Mouse (Mus musculus) liver, adult 2 months (tissue): ENCODE measurements around the gene Igflr1. TPM values are rescaled to one million over a fixed set of nuclear protein-coding genes. Genes with fewer than 3 reads are reported as not detected.
A peak's percentile ranks its signal among the peaks of the same experiment; 100 is the strongest.

Experiments
- DNase-seq: peaks from one replicate; pipeline ENCODE4 v3.0.0-alpha.2; 2011; ENCODE audit warnings: low read depth, low spot score; ENCODE audit errors: extremely low read depth
- H3K27ac ChIP-seq: fragments of 200-500 bp; replicated peaks from 2 replicates; pipeline ENCODE4 v1.5.1; 2012; ENCODE audit warnings: low read depth, mild to moderate bottlenecking, control low read depth, inconsistent platforms, low read length; ENCODE audit not compliant: insufficient read depth
- H3K27me3 ChIP-seq: fragments of 200-500 bp; 2 replicates; pipeline ENCODE4 v1.6.1; 2012; ENCODE audit warnings: mild to moderate bottlenecking, moderate library complexity, low read length, inconsistent platforms; ENCODE audit not compliant: control insufficient read depth, insufficient read depth
- H3K36me3 ChIP-seq: fragments of 200-500 bp; 2 replicates; pipeline ENCODE4 v1.6.1; 2012; ENCODE audit warnings: low read length, inconsistent platforms; ENCODE audit not compliant: control insufficient read depth, insufficient read depth
- H3K4me1 ChIP-seq: fragments of 200-500 bp; 2 replicates; pipeline ENCODE4 v1.6.1; 2011; ENCODE audit warnings: low read length; ENCODE audit not compliant: control insufficient read depth, insufficient read depth
- H3K4me3 ChIP-seq: fragments of 200-500 bp; 2 replicates; pipeline ENCODE4 v1.5.1; 2011; ENCODE audit warnings: low read depth, mild to moderate bottlenecking, control low read depth, low read length, moderate library complexity; ENCODE audit not compliant: insufficient read depth
- H3K79me2 ChIP-seq: fragments of 200-500 bp; 2 replicates; pipeline ENCODE4 v1.6.1; 2012; ENCODE audit warnings: inconsistent platforms, mild to moderate bottlenecking, low read length, moderate library complexity; ENCODE audit not compliant: control insufficient read depth, insufficient read depth
- H3K9ac ChIP-seq: fragments of 200-500 bp; 2 replicates; pipeline ENCODE4 v1.6.1; 2012; ENCODE audit warnings: low read depth, mild to moderate bottlenecking, control low read depth, inconsistent platforms, low read length
- CTCF ChIP-seq: fragments of 200-500 bp; IDR thresholded peaks from 2 replicates; pipeline ENCODE4 v1.5.1; 2011; ENCODE audit warnings: low read depth, low read length, control low read depth
- POLR2A ChIP-seq: fragments of 200-500 bp; IDR thresholded peaks from 2 replicates; pipeline ENCODE4 v1.6.1; 2011; ENCODE audit warnings: low read length, control low read depth; ENCODE audit not compliant: insufficient read depth; ENCODE audit errors: extremely low read depth
- WGBS: fragments of 180-500 bp; shearing (Covaris S2); methylation state at CpG from one replicate; pipeline ENCODE4 v1.1.7; 2018; 5-methylcytosine and 5-hydroxymethylcytosine counted together
- polyA plus RNA-seq: library from polyadenylated mRNA; depleted of rRNA; stranded (reverse); fragments of >200 nt; gene quantifications from 2 replicates; pipeline ENCODE4 v1.2.3, GENCODE M21; 2012
- total RNA-seq: library from RNA; depleted of rRNA; stranded (reverse); fragments of >200 nt; gene quantifications from 2 replicates; pipeline ENCODE4 v1.2.3, GENCODE M21; 2014

The Igflr1 gene
- total and polyA plus RNA-seq, 2 experiments, result 0.55 to 4.2 TPM

- no peak overlapping the region for H3K9ac ChIP-seq
- no peaks in the 10 kb centered on the region for H3K27me3 ChIP-seq
- no peak for TF ChIP-seq CTCF
- no peak for TF ChIP-seq POLR2A
- no peak for DNase-seq
- H3K4me1 ChIP-seq, result no peaks in the 10 kb centered on the region
- no peaks in the 10 kb centered on the region for H3K79me2 ChIP-seq
- no peak overlapping the region for H3K27ac ChIP-seq
- no peaks in the 10 kb centered on the region for H3K36me3 ChIP-seq
- WGBS, result 62% methylated on average over 10 of the region's 10 CpGs
- H3K4me3 ChIP-seq, result no peak overlapping the region
Measured at GRCm38 (mm10) chr7:30525954-30526353, 39.3 kb upstream of the Igflr1 start.

GRCm38 (mm10) chr7:30526399-30526798, 38.8 kb upstream of the Igflr1 start:
- H3K4me1 ChIP-seq, result no peaks in the 10 kb centered on the region
- H3K4me3 ChIP-seq, result no peak overlapping the region
- H3K9ac ChIP-seq, result no peak overlapping the region
- 46% methylated on average over 17 of the region's 17 CpGs for WGBS
- TF ChIP-seq CTCF, result no peak
- no peak for TF ChIP-seq POLR2A
- no peaks in the 10 kb centered on the region for H3K79me2 ChIP-seq
- no peaks in the 10 kb centered on the region for H3K36me3 ChIP-seq
- no peaks in the 10 kb centered on the region for H3K27me3 ChIP-seq
- DNase-seq, result no peak
- H3K27ac ChIP-seq, result no peak overlapping the region

GRCm38 (mm10) chr7:30526981-30527380, 38.2 kb upstream of the Igflr1 start:
- WGBS, result 87% methylated on average over 14 of the region's 14 CpGs
- Histone ChIP-seq H3K9ac (no peak overlapping the region), H3K27ac (no peak overlapping the region), H3K4me3 (no peak overlapping the region), H3K4me1 (no peaks in the 10 kb centered on the region), H3K27me3 (no peaks in the 10 kb centered on the region), H3K79me2 (no peaks in the 10 kb centered on the region), H3K36me3 (no peaks in the 10 kb centered on the region)
- no peak for TF ChIP-seq CTCF
- TF ChIP-seq POLR2A, result no peak
- DNase-seq, result no peak

DNA sequence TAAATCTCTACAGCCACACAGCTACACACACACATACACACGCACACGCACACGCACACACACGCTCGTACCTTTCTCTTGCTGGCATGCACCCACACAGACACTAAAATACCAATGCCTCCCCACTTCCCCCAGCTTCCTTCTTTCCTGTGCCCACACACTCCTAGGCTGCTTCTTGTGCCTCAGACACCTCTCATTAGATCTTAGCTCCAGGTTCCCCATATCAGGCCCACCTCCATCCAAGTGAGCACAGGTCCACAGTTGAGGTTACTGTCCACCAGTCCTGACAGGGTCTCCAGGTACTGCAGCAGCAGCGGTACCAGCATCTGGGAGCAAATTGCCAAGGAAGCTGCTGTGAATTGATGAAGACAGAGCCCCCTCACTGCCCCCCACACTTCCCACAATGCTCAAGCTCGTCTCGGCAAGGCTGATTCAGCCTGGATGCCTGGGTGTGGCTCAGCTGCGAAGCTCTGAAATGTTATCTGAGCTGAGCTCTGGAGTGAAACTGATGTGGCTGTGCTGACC, 33.9 kb upstream of the Igflr1 start:
- Histone ChIP-seq H3K4me3 (no peak overlapping the region), H3K9ac (no peak overlapping the region), H3K36me3 (no peaks in the 10 kb centered on the region), H3K4me1 (no peaks in the 10 kb centered on the region), H3K27me3 (no peaks in the 10 kb centered on the region), H3K27ac (no peak overlapping the region), H3K79me2 (no peaks in the 10 kb centered on the region)
- DNase-seq, result no peak
- 85% methylated on average over 9 of the region's 9 CpGs for WGBS
- TF ChIP-seq CTCF (no peak), POLR2A (no peak)

- H3K4me1 ChIP-seq, result no peaks in the 10 kb centered on the region
- H3K27me3 ChIP-seq, result no peaks in the 10 kb centered on the region
- no peak overlapping the region for H3K27ac ChIP-seq
- H3K4me3 ChIP-seq, result no peak overlapping the region
- no peaks in the 10 kb centered on the region for H3K79me2 ChIP-seq
- DNase-seq, result no peak
- H3K9ac ChIP-seq, result no peak overlapping the region
- WGBS, result 61% methylated on average over 8 of the region's 8 CpGs
- H3K36me3 ChIP-seq, result no peaks in the 10 kb centered on the region
- TF ChIP-seq POLR2A (no peak), CTCF (no peak)
Measured at GRCm38 (mm10) chr7:30532931-30533330, 32.3 kb upstream of the Igflr1 start.

- no peaks in the 10 kb centered on the region for H3K4me1 ChIP-seq
- H3K27me3 ChIP-seq, result no peaks in the 10 kb centered on the region
- no peak for DNase-seq
- peak overlapping the region; percentile 66; the same call in 1 of the 2 replicates for H3K4me3 ChIP-seq
- TF ChIP-seq CTCF (no peak), POLR2A (no peak)
- WGBS, result 24% methylated on average over 26 of the region's 26 CpGs
- H3K79me2 ChIP-seq, result no peaks in the 10 kb centered on the region
- H3K9ac ChIP-seq, result peak overlapping the region; percentile 59; the same call in 1 of the 2 replicates
- H3K27ac ChIP-seq, result no peak overlapping the region
- no peaks in the 10 kb centered on the region for H3K36me3 ChIP-seq
Measured at GRCm38 (mm10) chr7:30533941-30534632, 31.1 kb upstream of the Igflr1 start.
